Mouse (Mus musculus): ENCODE results near the gene Aaas. TPM values are rescaled to one million over a fixed set of nuclear protein-coding genes. Genes with fewer than 3 reads are reported as not detected.

Gene Aaas
- total RNA-seq (2021), result 10 to 100 TPM; 15.5 to 18.3 TPM
- long read RNA-seq, experiment 1, transcript Aaas-201 (16 exons, 1,811 nt), result major isoform, 13 of 18 reads
- long read RNA-seq, experiment 1, partial matches to known transcripts, result 0 of 18 reads
- long read RNA-seq, experiment 1, other reads (novel, unspliced or antisense), result 5 of 18 reads
- long read RNA-seq, experiment 2, transcript Aaas-201 (16 exons, 1,811 nt), result major isoform, 5 of 9 reads
- long read RNA-seq, experiment 2, partial matches to known transcripts, result 3 of 9 reads
- long read RNA-seq, experiment 2, other reads (novel, unspliced or antisense), result 1 of 9 reads

DNA sequence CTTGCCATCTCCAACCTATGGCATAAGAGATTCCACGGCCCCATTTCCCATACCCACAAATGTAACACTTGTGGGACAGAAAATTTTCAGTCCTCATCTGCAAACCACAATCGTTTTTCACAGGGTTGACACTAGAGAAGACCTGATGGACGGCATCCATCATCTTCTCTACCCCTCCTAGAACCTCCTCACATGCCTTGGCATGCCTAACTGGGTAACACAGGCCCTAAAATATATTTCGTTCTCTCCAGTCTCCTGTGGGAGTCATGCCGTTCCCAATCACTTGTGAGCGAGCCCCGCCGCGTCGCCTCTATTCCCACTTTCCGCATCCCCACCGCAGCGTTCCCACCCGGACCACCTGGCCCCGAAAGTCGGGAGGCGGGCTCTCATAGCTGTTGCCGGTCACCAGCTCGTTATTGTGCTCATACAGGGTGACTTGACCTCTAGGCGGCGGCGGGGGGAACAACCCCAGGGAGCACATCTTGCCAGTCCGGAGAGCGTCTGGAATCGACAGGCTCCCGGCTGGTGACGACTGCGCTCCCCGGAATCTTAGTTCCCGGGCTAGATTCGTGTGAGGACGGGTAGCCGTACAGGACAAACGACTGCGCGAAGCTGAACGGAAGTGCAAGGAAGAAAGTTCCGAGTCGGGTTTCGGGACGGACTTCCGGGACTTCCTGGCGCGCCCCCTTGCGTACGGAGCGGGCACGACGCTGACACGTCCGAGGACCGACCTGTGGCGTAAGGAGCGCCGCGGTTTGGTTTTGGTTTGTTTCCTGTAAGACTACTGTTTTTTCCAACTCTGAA is at the start of gene Aaas:
Aaas (minus strand) TSS at position 634 of the 804 bp plus-strand sequence.
- DNase-seq (ENCODE audit: low spot score in 2 of 2), result peak; percentile 95

GRCm38 (mm10) chr15:102399229-102400221 is 49.0 kb upstream of the Aaas start:
- peak; percentile 52 to 59 for DNase-seq (ENCODE audit: low spot score in 2 of 2)

GRCm38 (mm10) chr15:102398629-102399028 is 48.1 kb upstream of the Aaas start:
- DNase-seq (ENCODE audit: low spot score in 2 of 2), result no peak

DNA sequence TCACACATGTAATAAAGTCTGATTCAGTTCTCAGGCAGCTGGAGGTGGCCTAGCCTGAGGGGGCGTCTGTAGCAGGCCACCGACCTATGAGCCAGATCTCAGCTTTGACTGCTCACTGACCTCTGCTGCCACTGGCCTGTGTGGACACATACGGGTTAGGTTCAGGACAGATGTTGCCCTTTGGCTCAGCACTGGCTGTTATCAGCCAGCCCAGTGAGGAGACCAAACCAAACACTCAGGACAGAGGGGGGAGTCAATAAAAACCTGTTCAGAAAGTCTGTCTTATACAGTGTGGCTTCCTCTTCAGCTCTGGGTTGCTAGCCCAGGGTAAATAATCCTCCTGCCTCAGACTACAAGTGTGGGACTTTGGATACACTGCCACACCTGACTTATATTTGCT is 44.5 kb upstream of the Aaas start:
- DNase-seq (ENCODE audit: low spot score in 2 of 2), result no peak

- no peak for DNase-seq (ENCODE audit: low spot score in 2 of 2)
These were observed 43.0 kb upstream of the Aaas start for GRCm38 (mm10) chr15:102393584-102394014.

DNA sequence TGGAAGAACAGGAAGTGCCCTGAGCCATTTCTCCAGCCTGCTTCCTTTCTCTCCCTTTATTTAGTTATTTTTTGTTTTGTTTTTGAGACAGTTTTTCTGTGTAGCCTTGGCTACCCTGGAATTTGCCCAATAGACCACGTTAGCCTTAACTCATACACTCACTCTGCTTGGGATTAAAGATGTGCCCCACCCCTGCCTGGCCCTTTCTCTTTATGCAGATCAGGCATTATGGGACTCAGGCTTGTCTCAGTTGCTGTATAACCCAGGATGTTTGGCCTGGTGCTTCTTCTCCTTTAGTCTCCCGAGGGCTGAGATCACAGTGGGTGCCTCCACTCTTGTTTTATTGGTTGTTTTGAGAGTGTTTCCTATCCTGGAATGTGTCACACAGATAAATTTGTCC is 41.9 kb upstream of the Aaas start:
- no peak for DNase-seq (ENCODE audit: low spot score in 2 of 2)

GRCm38 (mm10) chr15:102388942-102389341 is 38.4 kb upstream of the Aaas start:
- no peak for DNase-seq (ENCODE audit: low spot score in 2 of 2)

DNA sequence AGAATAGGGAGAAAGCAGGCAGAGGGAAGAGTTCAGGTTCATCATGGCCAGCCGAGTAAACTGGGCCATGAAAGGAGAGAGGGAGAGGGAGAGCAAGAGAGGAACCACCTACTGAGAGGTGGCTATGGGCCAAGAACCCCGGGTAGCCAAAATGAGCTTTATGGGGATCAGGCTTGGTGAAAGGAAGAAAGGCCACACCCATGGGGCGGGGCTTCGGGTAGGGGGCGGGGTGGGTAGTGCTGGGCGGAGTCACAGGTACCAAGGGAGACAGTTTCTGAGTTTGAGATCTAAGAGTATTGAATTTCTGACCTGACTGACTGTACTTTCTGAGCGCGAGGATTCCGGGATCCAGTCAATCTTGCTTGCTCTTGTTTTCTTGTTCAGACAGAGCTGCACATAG is 36.1 kb upstream of the Aaas start:
- no peak for DNase-seq (ENCODE audit: low spot score in 2 of 2)

GRCm38 (mm10) chr15:102383671-102384070 is 33.1 kb upstream of the Aaas start:
- DNase-seq (ENCODE audit: low spot score in 2 of 2), result no peak

GRCm38 (mm10) chr15:102381575-102381974 is 31.0 kb upstream of the Aaas start:
- DNase-seq (ENCODE audit: low spot score in 2 of 2), result peak; percentile 85 to 88

DNA sequence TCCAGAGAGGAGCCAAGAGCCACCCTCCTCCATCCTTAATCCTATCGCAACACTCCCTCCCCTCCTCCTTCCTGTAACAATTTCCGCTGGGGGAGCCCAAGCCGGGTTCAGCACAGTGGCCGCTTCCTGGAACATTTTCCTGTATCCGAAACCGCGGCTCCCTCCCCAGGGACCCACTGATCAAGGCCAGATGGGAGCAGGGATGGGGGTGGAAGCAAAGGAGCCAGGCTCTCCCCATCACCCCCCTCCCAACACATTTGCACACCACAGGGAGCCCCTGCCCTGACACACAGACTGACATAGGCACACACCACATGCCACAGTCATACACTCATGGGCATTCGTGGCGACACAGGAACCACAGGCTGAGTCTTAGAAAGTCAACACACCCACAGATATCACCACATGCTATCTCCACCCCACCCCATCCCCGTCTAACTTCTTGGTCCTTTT is 27.3 kb upstream of the Aaas start:
- DNase-seq (ENCODE audit: low spot score in 2 of 2), result no peak

- DNase-seq (ENCODE audit: low spot score in 2 of 2), result peak; percentile 69 to 79
These were observed 26.6 kb upstream of the Aaas start for GRCm38 (mm10) chr15:102377163-102377543.

- DNase-seq (ENCODE audit: low spot score in 2 of 2), result peak; percentile 20 to 29
These were observed 26.0 kb upstream of the Aaas start for GRCm38 (mm10) chr15:102376453-102377162.

GRCm38 (mm10) chr15:102370727-102371126 is 20.2 kb upstream of the Aaas start:
- no peak for DNase-seq (ENCODE audit: low spot score in 2 of 2)

- no peak for DNase-seq (ENCODE audit: low spot score in 2 of 2)
These were observed 19.4 kb upstream of the Aaas start for GRCm38 (mm10) chr15:102369972-102370371.

DNA sequence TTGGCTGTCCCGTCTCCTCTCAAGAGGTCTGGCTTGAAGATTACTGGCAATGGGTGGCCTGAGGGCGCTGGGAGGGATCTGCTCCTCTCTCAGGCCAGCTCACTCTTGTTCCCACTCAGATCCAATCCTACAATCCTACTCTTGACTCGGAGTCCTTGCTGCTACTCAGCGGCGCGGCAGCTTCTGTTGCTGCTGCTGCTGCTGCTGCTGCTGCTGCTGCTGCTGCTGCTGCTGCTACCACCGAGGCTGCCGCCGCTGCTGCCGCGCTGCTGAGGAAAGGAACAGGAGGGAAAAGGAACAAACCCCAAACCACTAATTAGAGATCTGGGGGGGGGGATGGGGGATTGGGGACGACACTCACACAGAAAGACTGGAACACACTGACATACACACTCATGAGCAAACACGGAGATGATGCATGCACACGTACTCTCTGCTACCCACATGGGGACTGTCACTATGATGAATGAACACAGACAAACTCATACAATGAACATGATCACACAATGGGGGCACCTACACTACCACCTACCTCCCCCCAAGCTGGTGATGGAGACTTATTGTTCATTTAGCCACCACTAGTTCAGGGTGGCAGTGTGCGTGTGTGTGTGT is 16.3 kb upstream of the Aaas start, which contains the start of gene Sp7:
Sp7 (minus strand) TSS at position 450 of the 612 bp plus-strand sequence.
- no peak for DNase-seq (ENCODE audit: low spot score in 2 of 2)

DNA sequence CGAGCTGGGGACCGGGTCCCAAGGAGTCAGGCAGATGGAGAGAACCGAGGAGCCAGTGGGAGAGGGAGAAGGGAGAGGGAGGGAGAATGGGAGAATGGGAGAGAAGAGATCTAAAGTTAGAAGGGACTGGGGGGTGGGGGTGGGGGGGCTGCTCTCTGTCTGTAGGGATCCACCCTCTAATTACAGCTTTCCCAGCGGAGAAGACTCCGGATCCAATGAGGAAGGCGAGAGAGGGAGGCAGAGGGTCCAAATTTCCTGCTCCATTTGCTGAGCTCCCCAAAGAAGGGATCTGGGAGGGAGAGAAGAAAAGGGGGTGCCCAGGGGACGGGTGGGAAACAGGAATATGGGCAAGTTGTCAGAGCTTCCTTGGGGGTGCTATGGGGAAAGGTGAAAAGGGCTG is 15.7 kb upstream of the Aaas start:
- no peak for DNase-seq (ENCODE audit: low spot score in 2 of 2)

GRCm38 (mm10) chr15:102364678-102365077 is 14.1 kb upstream of the Aaas start:
- no peak for DNase-seq (ENCODE audit: low spot score in 2 of 2)

- no peak for DNase-seq (ENCODE audit: low spot score in 2 of 2)
These were observed 12.1 kb upstream of the Aaas start for GRCm38 (mm10) chr15:102362648-102363047.

GRCm38 (mm10) chr15:102358834-102359233 is 8.3 kb upstream of the Aaas start:
- DNase-seq (ENCODE audit: low spot score in 2 of 2), result no peak
